Mouse (Mus musculus) megakaryocyte progenitor cell, adult 5-6 weeks (primary cell): ENCODE results near the gene Cfap58. TPM values are rescaled to one million over a fixed set of nuclear protein-coding genes. Genes with fewer than 3 reads are reported as not detected.

Experiments used
- ATAC-seq: replicated peaks from 2 replicates; pipeline ENCODE4 v1.8.0; 2016; ENCODE audit warnings: mild to moderate bottlenecking, moderate TSS enrichment, inconsistent platforms; ENCODE audit not compliant: poor library complexity
- total RNA-seq, 2 experiments: library from RNA; stranded (forward) in 1 of 2; stranded (reverse) in 1 of 2; fragments of 157-497, 149-512 nt in 1 of 2; fragments of 200-1000 nt in 1 of 2; gene quantifications; 2 replicates each; pipeline versions ENCODE4 v1.2.3 to v1.2.4; 2015 to 2017

The Cfap58 gene
- total RNA-seq, 2 experiments from 2014 or later = not detected

GRCm38 (mm10) chr19:47968993-47969659, 31.7 kb downstream of the Cfap58 start:
- ATAC-seq = no peak

DNA sequence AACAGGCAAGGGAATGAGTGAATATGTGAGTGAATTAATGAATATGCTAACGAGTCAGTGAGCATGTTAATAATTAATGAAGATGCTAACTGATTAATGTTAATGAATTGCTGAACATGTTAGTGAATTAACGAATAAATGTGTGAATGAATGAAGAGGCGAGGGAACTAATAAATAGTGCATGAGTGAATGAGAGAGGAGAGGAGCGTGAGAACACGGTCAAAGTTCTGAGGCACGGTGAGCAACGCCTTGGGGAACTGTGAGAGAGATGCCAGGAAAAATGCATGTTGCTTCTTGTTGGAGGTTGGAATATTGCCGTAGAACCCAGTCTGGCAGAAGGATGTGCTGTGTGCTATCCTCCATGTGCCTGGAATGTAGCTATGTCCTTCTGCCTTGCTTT, 33.6 kb downstream of the Cfap58 start:
- ATAC-seq = no peak

- no peak for ATAC-seq
Measured at GRCm38 (mm10) chr19:47978109-47978701, 40.7 kb downstream of the Cfap58 start.

GRCm38 (mm10) chr19:47979446-47979845, 42.0 kb downstream of the Cfap58 start:
- ATAC-seq = no peak

- no peak for ATAC-seq
Measured at GRCm38 (mm10) chr19:47980241-47980640, 42.8 kb downstream of the Cfap58 start.

- ATAC-seq = no peak
Measured at GRCm38 (mm10) chr19:47985606-47986213, 48.2 kb downstream of the Cfap58 start.

GRCm38 (mm10) chr19:47987986-47988385, 50.5 kb downstream of the Cfap58 start:
- no peak for ATAC-seq

DNA sequence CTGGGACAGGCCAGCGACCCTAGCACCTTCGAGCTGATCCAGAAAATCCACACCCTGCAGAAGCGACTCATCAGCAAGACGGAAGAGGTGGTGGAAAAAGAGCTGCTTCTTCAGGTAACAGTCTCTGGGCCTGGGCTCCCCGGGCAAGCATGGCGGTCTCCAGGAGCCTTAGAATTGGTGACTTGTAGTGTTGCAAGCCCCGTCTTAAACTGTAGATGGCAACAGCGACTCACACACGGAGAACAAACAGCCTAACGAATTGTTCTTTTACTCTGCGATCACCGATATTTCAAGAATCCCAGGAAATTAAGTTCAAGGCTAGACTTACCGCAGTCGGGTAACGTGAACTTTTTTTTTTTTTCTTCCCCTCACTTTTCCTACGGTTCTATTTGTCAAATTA, 51.0 kb downstream of the Cfap58 start:
- no peak for ATAC-seq

GRCm38 (mm10) chr19:47988880-47989574, 51.6 kb downstream of the Cfap58 start:
- ATAC-seq = no peak

DNA sequence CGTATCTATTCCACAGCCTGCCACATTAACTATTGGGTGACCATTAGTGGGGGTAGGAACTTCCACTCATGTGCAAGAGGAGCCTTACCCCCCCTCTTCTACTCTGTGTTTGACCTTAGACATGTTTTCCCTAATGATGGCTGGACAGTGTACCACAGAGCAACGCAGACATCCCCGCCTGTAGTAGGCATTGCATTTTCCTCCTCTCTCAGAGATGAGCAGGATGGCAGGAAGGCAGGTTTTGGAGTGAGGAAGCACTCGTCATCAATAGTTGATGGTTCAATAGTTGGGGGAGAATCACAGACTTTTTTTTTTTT, 52.1 kb downstream of the Cfap58 start:
- ATAC-seq = no peak

DNA sequence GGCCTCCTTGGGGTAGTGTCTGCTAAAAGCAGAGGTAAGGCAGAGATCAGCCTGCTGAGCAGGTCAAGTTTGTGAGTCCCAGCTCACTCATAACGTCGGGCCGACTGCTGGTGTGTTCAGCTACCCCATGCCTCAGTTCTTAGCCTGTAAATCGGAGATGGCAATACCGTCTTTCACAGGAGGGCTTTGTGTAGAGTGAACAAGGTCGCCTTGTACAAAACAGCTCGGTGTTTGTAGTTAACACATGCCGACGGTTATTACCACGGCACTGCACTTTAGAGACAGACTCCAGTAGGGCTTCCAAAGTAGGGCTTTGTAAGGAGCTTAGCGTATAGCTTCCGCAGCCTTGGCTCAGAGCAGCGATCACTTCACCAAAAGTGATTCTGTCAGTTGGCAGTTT, 63.8 kb downstream of the Cfap58 start:
- ATAC-seq = no peak

DNA sequence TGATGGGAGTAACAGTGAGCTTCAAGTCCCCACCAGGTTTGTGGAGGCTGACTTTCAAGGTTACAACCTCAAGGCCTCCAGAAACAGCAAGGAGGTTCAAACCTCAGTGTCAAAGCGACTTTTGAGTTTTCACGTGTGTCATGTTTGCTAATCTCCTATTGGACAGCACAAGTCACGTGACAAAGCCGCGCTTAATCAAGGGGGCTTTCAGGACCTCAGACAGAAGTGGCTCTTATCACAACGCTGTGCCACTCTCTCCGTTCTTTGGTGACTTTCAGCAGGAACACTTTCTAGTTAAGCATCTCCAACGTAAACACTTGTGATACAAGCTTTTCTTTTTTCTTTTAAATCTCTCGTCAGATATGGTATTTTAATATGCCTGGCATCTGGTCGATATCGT, 64.3 kb downstream of the Cfap58 start:
- no peak for ATAC-seq

DNA sequence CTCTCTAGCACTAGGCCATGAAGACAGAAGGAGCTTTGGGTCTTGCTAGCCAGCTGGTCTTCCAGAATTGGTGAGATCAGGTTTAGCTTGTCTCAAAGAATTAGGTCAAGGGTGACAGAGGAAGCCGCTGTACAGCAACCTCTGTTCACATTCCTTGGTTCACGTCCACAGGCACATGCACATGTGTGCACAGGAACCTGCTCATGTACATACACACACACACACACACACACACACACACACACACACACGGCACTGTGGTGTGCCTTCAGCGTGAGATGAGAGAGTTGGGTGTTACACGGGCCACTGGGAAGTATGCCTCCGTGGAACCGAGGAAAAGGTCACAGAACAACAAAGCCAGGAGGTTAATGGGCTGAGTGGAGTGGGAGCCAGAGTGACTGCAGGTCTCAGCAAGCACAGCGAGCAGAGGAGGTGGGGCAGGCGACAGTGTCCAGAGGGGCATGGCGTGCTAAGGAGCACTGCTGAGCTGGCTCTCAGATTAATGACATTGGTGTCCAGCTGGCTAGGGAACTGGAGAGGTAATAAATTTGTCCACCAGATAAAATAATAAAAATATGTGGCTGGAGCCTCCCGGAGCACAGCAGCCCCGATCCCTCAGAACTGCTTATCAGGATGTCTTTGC, 71.4 kb downstream of the Cfap58 start:
- ATAC-seq = no peak

GRCm38 (mm10) chr19:48009586-48010331, 72.3 kb downstream of the Cfap58 start:
- no peak for ATAC-seq

GRCm38 (mm10) chr19:48020103-48020502, 82.6 kb downstream of the Cfap58 start:
- ATAC-seq = no peak

- no peak for ATAC-seq
Measured at GRCm38 (mm10) chr19:48021435-48021834, 84.0 kb downstream of the Cfap58 start.

DNA sequence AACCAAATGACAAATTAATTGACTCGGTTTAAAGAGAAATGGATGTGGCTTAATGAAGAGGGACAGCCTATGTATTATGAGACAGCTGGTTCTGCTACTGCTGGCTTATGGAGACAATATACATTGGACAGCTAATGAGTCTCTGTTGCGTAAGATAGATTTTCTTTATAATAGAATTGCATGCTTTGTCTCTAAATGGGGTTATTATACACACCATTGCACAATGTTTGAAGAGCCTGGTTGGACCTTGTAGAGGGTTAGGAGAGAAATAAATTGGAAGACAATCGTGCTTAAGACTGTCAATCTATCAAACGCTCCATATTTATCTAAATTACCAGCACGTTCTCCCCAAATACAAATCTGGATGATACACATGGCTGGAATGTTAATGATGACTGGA, 85.3 kb downstream of the Cfap58 start:
- ATAC-seq = no peak

- peak; percentile 76 for ATAC-seq
Measured at GRCm38 (mm10) chr19:48023726-48024125, 86.3 kb downstream of the Cfap58 start.

DNA sequence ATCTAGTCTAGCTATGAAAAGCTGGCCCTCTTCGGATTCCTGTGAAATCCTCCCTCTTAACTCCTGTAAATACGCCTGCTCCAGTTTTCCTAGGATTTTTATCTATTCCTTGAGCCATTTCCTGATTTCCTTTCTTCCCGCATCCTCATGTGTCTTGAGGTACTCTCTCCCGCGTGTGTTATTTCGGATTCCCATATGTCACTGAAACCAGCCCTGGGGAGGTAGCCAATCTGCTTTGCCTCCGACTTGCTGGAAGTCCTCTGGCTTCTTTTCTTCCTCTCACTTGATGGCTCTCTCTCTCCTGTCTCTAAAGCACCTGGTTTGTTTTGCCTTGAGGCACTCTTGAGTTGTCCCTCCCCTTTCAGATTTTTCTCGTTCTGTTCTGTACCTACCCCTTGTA, 87.9 kb downstream of the Cfap58 start:
- ATAC-seq = no peak

GRCm38 (mm10) chr19:48026882-48027281, 89.4 kb downstream of the Cfap58 start:
- peak; percentile 50 for ATAC-seq

GRCm38 (mm10) chr19:48039554-48039953, 102.1 kb downstream of the Cfap58 start:
- no peak for ATAC-seq
